Mouse (Mus musculus) lung, embryonic 15.5 days (tissue): Measurements from ENCODE around the gene Ccdc110. TPM values are rescaled to one million over a fixed set of nuclear protein-coding genes. Genes with fewer than 3 reads are reported as not detected.
A peak's percentile ranks its signal among the peaks of the same experiment; 100 is the strongest.

ENCODE experiments used
- ATAC-seq: fragments of 200-750 bp; cut with Nextera tagmentation; 2 replicates; pipeline ENCODE4 v1.8.0; 2017; ENCODE audit warnings: moderate number of reproducible peaks, borderline replicate concordance; ENCODE audit not compliant: low FRiP score, low TSS enrichment; ENCODE audit errors: extremely low read depth
- H3K27ac ChIP-seq: fragments of 300-500 bp; sonication (generic); 2 replicates; pipeline ENCODE4 v1.5.1; 2015; ENCODE audit warnings: moderate library complexity, mild to moderate bottlenecking, inconsistent platforms
- H3K27me3 ChIP-seq: fragments of 300-500 bp; sonication (generic); 2 replicates; pipeline ENCODE4 v1.6.1; 2015; ENCODE audit warnings: inconsistent platforms
- H3K36me3 ChIP-seq: fragments of 300-500 bp; sonication (generic); 2 replicates; pipeline ENCODE4 v1.6.1; 2015; ENCODE audit warnings: inconsistent platforms
- H3K4me1 ChIP-seq: fragments of 300-500 bp; sonication (generic); 2 replicates; pipeline ENCODE4 v1.6.1; 2015; ENCODE audit warnings: inconsistent platforms
- H3K4me2 ChIP-seq: fragments of 300-500 bp; sonication (generic); 2 replicates; pipeline ENCODE4 v1.6.1; 2015; ENCODE audit warnings: inconsistent platforms, mild to moderate bottlenecking, moderate library complexity
- H3K4me3 ChIP-seq: fragments of 300-500 bp; sonication (generic); 2 replicates; pipeline ENCODE4 v1.5.1; 2015; ENCODE audit warnings: mild to moderate bottlenecking, inconsistent platforms
- H3K9ac ChIP-seq: fragments of 300-500 bp; sonication (generic); 2 replicates; pipeline ENCODE4 v1.6.1; 2015; ENCODE audit warnings: inconsistent platforms
- H3K9me3 ChIP-seq: fragments of 300-500 bp; sonication (generic); 2 replicates; pipeline ENCODE4 v1.6.1; 2016; ENCODE audit warnings: inconsistent platforms
- WGBS: fragments of 180-500 bp; shearing (Covaris S2); methylation state at CpG from one replicate; pipeline ENCODE4 v1.1.7; 2015; 5-methylcytosine and 5-hydroxymethylcytosine counted together
- polyA plus RNA-seq: library from polyadenylated mRNA; unstranded; fragments of >200 nt; fragmentation: Nextera tagmentation; extraction: Ambion mirVana; gene quantifications from 2 replicates; pipeline ENCODE4 v1.2.1, GENCODE M21; 2015

Gene Ccdc110
- not detected in 2 replicates for polyA plus RNA-seq

DNA sequence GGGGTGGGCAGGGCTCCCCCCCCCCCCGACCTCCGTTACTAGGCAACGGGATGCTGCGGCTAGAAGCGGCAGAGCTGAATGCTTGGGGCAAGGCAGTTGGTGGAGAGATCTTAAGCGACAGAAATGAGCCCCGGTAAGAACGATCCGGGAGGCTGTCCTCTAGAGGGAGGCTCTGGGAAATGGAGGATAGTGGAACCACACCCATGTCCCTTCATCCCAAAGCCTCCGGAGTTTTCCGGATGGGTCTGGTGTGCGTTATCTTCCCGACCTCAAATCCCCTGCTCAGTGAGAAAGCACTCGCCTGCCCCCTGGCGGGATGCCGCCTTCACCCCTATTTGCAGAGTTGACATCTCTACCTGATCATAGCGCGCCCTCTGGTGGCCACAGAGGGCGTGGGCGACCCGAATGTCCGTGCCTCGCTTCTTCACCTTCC, at the start of gene Ccdc110:
Gene Ccdc110, plus strand, starts transcription at position 38 of the 433 bp plus-strand sequence.
- H3K36me3 ChIP-seq = no peaks in the 10 kb centered on the region
- peak within 1 kb of the TSS; percentile 56 for H3K4me2 ChIP-seq
- no peaks in the 10 kb centered on the region for H3K9me3 ChIP-seq
- H3K4me3 ChIP-seq = peak within 1 kb of the TSS; percentile 29
- peak; percentile 64; the same call in 1 of the 2 replicates for ATAC-seq
- 0 out of 2 replicates have a peak, but pooled peaks cover 6% of the 10 kb centered on the region for H3K27me3 ChIP-seq
- no peak within 1 kb of the TSS for H3K27ac ChIP-seq
- H3K4me1 ChIP-seq = peaks cover 4% of the 10 kb centered on the region
- WGBS = 3% methylated on average over 23 of the region's 23 CpGs
- H3K9ac ChIP-seq = no peak within 1 kb of the TSS; the same call in 1 of the 2 replicates

DNA sequence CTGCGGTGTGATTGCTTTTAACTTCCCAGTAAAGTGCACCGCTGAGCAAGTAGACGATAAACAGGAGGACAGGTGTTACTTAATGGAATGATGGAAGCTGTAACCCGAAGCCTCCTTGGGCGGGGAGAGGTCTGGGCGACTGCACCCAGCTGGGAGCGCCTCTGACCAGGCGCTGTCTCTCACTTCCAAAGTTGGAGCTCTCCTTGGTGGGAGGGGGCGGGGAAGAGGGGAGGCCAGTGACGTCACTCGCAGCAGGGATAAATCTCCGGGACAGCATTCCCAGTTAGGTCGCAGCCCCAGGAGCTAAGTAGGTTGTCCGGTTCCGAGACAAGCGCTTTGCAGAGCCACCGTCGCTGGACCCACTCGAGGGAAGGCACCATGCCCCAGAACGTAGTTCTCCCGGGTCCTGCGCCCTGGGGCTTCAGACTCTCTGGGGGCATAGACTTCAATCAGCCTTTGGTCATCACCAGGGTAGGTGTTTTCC, 49.2 kb upstream of the Ccdc110 start, which contains the start of gene Pdlim3:
Gene Pdlim3, plus strand, starts transcription at position 260 of the 484 bp plus-strand sequence.
- ATAC-seq = peak; percentile 80
- no peaks in the 10 kb centered on the region for H3K27me3 ChIP-seq
- H3K4me3 ChIP-seq = peak within 1 kb of the TSS; percentile 45
- H3K9ac ChIP-seq = peak within 1 kb of the TSS; percentile 27
- H3K27ac ChIP-seq = peak within 1 kb of the TSS; percentile 44; the same call in 1 of the 2 replicates
- H3K36me3 ChIP-seq = no peaks in the 10 kb centered on the region
- no peaks in the 10 kb centered on the region for H3K9me3 ChIP-seq
- H3K4me2 ChIP-seq = peak within 1 kb of the TSS; percentile 85
- WGBS = under 1% methylated on average over 21 of the region's 22 CpGs
- H3K4me1 ChIP-seq = peaks cover 14% of the 10 kb centered on the region; the same call in 1 of the 2 replicates

DNA sequence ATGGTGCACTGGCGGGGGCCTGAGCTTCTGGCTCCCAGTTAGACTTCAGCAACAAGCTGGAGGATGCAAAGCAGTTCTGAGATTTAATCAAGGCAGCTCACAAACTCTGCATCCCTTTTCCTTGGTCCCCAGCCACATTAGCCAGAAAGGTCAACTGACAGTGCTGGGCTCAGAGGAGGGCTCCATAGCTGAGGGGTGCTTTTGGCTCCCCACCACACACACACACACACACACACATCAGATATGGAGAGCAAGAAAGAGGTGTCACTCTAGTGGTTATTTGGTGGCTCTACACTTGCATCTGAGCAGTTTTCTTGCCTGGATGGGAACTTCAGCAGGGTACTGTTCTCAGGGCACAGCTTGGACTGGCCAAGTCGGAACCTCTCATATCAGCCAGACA, 48.6 kb upstream of the Ccdc110 start:
- Histone ChIP-seq H3K4me1 (peaks cover 14% of the 10 kb centered on the region; the same call in 1 of the 2 replicates), H3K4me2 (peak overlapping the region; percentile 85), H3K27me3 (no peaks in the 10 kb centered on the region), H3K27ac (peak overlapping the region; percentile 44; the same call in 1 of the 2 replicates), H3K9me3 (no peaks in the 10 kb centered on the region), H3K9ac (peak overlapping the region; percentile 27), H3K36me3 (no peaks in the 10 kb centered on the region), H3K4me3 (peak overlapping the region; percentile 45)
- peak; percentile 29; the same call in 1 of the 2 replicates for ATAC-seq
- 29% methylated on average over 2 of the region's 2 CpGs for WGBS

DNA sequence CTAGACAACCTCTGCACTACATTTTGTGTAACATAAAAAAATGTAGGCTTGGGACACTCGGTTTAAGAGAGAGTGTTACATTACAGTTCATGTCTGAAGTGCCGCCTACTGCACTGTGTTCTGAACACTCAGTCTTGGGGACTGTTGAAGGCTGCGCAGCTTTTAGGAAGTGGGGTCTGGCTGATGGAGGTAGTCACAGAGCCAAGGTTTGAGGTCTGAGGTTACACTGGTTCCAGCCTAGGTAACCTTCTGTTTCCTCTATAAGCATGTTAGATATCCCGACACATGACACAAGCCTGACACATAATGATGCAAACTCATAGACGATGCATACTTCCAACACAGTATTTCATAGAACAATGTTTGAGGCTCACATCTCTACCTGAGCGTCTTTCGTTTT, 44.7 kb upstream of the Ccdc110 start:
- Histone ChIP-seq H3K4me2 (no peak overlapping the region), H3K36me3 (no peaks in the 10 kb centered on the region), H3K27me3 (no peaks in the 10 kb centered on the region), H3K9ac (no peak overlapping the region), H3K9me3 (no peaks in the 10 kb centered on the region), H3K27ac (no peak overlapping the region), H3K4me1 (peaks cover 11% of the 10 kb centered on the region; the same call in 1 of the 2 replicates), H3K4me3 (no peak overlapping the region)
- no peak for ATAC-seq
- WGBS = 90% methylated on average over 7 of the region's 7 CpGs

DNA sequence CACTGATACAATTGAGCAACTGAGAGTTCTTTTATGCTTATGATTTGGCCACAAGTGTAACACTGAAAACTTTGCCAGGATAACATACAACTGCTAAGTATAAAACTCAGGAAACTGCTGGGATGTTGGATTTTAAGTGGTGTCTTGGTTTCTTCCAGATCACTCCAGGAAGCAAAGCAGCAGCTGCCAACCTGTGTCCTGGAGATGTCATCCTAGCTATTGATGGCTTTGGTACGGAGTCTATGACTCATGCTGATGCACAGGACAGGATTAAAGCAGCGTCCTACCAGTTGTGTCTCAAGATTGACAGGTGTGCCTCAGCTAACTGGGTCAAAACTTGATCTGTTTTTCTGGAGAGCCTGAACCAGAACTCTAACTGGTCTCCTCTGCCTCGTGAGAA, 37.8 kb upstream of the Ccdc110 start:
- WGBS = 88% methylated on average over 3 of the region's 3 CpGs
- H3K27me3 ChIP-seq = no peaks in the 10 kb centered on the region
- H3K4me1 ChIP-seq = no peaks in the 10 kb centered on the region
- no peaks in the 10 kb centered on the region for H3K36me3 ChIP-seq
- no peak for ATAC-seq
- H3K4me2 ChIP-seq = no peak overlapping the region
- H3K9me3 ChIP-seq = no peaks in the 10 kb centered on the region
- no peak overlapping the region for H3K4me3 ChIP-seq
- H3K27ac ChIP-seq = no peak overlapping the region
- no peak overlapping the region for H3K9ac ChIP-seq

DNA sequence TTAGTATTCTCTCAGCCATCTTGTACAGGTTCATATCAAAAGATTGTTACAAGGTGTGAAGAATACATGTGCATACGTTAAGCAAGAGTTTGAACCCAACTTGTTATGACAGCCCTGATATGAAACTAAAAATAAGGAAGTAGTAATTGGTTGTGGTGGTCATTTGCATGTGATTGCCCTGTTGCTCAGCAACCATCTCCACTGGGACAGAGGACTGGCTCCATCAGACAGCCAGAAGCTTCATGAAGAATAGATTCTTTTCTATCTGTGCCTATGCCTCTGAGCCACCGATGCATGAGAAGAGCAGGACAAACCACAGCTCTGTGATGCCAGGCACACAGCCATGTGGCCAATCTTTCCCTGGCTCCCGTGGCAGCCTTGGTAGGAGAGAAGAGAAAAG, 34.6 kb upstream of the Ccdc110 start:
- no peak overlapping the region for H3K4me3 ChIP-seq
- peaks cover 11% of the 10 kb centered on the region for H3K4me1 ChIP-seq
- H3K27ac ChIP-seq = no peak overlapping the region
- H3K36me3 ChIP-seq = no peaks in the 10 kb centered on the region
- no peak overlapping the region for H3K4me2 ChIP-seq
- H3K9me3 ChIP-seq = no peaks in the 10 kb centered on the region
- H3K27me3 ChIP-seq = no peaks in the 10 kb centered on the region
- no peak for ATAC-seq
- no peak overlapping the region for H3K9ac ChIP-seq
- WGBS = 88% methylated on average over 3 of the region's 3 CpGs

DNA sequence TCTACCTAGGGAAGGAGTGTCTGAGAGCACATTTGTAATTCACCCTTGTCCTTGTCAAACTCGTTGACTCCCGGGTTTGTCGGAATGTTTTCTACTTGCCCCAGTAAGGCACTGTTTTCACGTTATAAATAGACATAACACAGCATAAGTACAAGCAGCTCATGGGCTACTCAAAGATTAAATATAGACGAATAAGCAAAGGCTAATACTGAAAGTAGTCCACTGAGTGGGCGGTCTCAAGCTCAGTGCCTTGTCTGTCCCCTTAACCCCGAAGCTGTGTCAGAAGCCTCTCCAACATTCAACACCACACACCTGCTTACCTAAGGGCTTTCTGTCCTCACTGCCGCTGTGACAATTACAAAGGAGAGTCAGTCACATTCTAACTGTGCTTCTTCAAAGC, 32.8 kb upstream of the Ccdc110 start:
- H3K4me2 ChIP-seq = no peak overlapping the region
- no peak overlapping the region for H3K9ac ChIP-seq
- no peaks in the 10 kb centered on the region for H3K36me3 ChIP-seq
- H3K27ac ChIP-seq = no peak overlapping the region
- H3K9me3 ChIP-seq = no peaks in the 10 kb centered on the region
- 43% methylated on average over 8 of the region's 8 CpGs for WGBS
- H3K4me1 ChIP-seq = peaks cover 11% of the 10 kb centered on the region
- H3K4me3 ChIP-seq = no peak overlapping the region
- no peaks in the 10 kb centered on the region for H3K27me3 ChIP-seq
- ATAC-seq = no peak

DNA sequence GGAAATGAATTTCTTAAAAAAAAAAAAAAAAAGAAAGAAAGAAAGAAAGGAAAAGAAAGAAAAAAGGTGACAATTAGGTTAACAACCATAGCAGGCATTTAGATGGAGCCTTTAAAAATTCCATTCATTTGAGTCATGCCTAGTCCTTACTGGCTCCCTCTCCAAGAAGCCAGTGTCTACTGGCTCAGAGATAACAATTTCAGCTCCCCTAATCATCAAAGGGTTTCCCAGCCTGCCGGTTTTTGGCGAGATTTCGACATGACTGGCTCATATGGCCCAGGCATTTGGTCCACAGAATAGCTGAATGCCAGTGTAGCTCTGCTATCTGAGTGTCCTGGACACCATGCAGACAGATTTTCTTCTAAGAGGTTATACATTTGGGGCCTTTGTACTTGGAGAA, 30.8 kb upstream of the Ccdc110 start:
- Histone ChIP-seq H3K9ac (no peak overlapping the region), H3K9me3 (no peaks in the 10 kb centered on the region), H3K4me3 (no peak overlapping the region), H3K4me2 (no peak overlapping the region), H3K4me1 (peaks cover 11% of the 10 kb centered on the region), H3K27me3 (no peaks in the 10 kb centered on the region), H3K27ac (no peak overlapping the region), H3K36me3 (no peaks in the 10 kb centered on the region)
- ATAC-seq = no peak
- 11% methylated on average over 3 of the region's 3 CpGs for WGBS

DNA sequence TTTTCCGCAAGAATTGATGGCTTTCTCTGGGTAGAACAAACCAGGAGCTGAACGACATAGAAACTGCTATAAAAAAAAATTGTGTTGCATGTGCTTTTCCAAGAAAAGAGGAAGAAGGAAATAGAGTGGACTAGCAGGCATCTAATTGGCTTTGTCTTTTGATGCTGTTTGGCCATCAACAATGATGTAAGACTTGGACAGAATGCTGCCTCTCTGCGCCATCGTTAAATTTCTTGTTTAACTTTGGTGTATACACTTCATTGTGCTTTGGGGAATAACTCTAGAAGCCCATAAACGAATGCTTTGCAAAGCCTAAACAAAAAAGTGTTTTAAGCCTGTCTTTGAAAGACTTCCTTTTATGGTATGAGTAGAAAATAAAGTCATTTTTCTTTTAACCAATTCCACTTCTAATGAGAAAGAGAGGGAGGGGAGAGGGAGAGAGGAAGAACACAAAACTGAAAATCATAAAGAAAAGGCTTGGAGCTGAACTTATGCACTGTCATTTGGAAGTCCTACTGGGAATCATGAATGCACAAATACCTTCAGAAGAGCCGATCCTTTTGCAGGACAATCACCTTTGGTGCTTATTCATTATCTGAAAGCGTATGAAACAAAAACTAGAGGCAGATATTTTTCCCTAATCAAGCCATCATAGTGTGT, 28.7 kb upstream of the Ccdc110 start:
- ATAC-seq = no peak; the same call in 1 of the 2 replicates

DNA sequence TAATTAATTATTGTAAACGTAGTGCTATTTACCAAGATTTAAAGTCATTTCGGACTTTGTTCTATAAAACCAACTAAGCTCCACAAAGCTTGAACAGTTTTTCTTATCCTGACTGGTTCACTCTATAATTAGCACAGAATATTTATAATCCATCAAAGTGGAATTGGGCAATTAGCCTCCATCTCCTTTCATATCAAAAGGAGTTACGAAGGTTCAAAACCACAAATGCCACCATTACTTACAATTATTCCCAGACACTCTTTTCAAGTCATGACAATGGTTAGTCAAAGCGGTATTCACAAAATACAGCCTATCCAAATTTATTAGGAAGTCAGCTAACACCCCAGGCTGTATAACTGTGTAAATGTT, 28.2 kb upstream of the Ccdc110 start:
- Histone ChIP-seq H3K27me3 (no peaks in the 10 kb centered on the region), H3K4me2 (no peak overlapping the region), H3K9me3 (no peaks in the 10 kb centered on the region), H3K9ac (no peak overlapping the region), H3K36me3 (no peaks in the 10 kb centered on the region), H3K4me1 (peaks cover 11% of the 10 kb centered on the region), H3K4me3 (no peak overlapping the region), H3K27ac (0 out of 2 replicates have a peak overlapping the region, but pooled peaks have one; percentile 30)
- no peak for ATAC-seq
- 76% methylated on average over 4 of the region's 4 CpGs for WGBS

More for the DNA sequence above, 28.7 kb upstream of the Ccdc110 start:
- H3K27ac ChIP-seq = 0 out of 2 replicates have a peak overlapping the region, but pooled peaks have one; percentile 30
- H3K9me3 ChIP-seq = no peaks in the 10 kb centered on the region
- no peak overlapping the region for H3K4me3 ChIP-seq
- no peak overlapping the region for H3K4me2 ChIP-seq
- H3K9ac ChIP-seq = no peak overlapping the region
- peaks cover 11% of the 10 kb centered on the region for H3K4me1 ChIP-seq
- 65% methylated on average over 7 of the region's 7 CpGs for whole genome bisulfite sequencing
- H3K36me3 ChIP-seq = no peaks in the 10 kb centered on the region
- H3K27me3 ChIP-seq = no peaks in the 10 kb centered on the region

DNA sequence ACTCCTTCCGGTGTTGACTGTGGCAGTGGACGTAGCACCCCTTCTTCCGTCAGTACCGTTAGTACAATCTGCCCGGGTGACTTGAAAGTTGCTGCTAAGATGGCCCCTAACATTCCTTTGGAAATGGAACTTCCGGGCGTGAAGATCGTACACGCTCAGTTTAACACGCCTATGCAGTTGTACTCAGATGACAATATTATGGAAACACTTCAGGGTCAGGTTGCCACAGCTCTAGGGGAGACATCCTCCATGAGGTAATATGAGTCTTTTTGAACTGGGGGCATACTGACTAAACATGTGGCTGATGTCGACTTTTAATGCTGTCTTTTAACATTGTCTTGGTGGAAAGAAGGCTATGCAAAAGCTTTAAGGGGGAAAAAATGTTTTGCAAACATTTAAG, 20.7 kb upstream of the Ccdc110 start:
- no peak for ATAC-seq
- Histone ChIP-seq H3K27me3 (no peaks in the 10 kb centered on the region), H3K4me1 (no peaks in the 10 kb centered on the region), H3K27ac (no peak overlapping the region), H3K4me2 (no peak overlapping the region), H3K36me3 (no peaks in the 10 kb centered on the region), H3K4me3 (no peak overlapping the region), H3K9ac (no peak overlapping the region), H3K9me3 (no peaks in the 10 kb centered on the region)
- WGBS = 77% methylated on average over 11 of the region's 11 CpGs

DNA sequence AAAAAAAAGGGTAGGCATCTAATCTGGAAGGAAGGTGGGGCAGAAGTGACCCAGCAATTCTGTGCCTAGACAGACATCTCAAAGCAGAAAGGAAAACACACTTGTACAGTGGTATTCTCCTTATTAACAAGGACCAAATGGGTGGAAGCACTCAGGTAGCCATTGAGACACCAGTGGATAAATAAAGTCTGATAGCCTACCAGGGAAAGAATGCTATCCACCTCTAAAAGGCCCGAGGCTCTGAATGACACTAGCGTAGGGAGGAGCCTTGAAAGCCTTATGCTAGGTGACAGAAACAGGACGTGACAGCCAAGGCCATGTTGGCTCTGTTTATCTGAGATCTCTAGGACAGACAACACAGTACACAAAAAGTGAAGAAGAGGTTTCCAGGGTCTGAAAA, 17.9 kb upstream of the Ccdc110 start:
- Histone ChIP-seq H3K4me1 (no peaks in the 10 kb centered on the region), H3K4me2 (no peak overlapping the region), H3K27ac (no peak overlapping the region), H3K27me3 (no peaks in the 10 kb centered on the region), H3K36me3 (no peaks in the 10 kb centered on the region), H3K9ac (no peak overlapping the region), H3K9me3 (no peaks in the 10 kb centered on the region), H3K4me3 (no peak overlapping the region)
- ATAC-seq = no peak
- 52% methylated on average over 3 of the region's 3 CpGs for WGBS
